Mouse (Mus musculus) heart, postnatal 0 days (tissue): Measurements from ENCODE around the gene Cinp.

Source experiments
- CTCF ChIP-seq: IDR thresholded peaks from 2 replicates; pipeline ENCODE4 v1.5.1; 2016; ENCODE audit warnings: antibody characterized with exemption, control low read depth, low read depth
- EP300 ChIP-seq: IDR thresholded peaks from 2 replicates; pipeline ENCODE4 v1.6.1; 2016; ENCODE audit warnings: antibody characterized with exemption, low read depth

GRCm38 (mm10) chr12:110836729-110837128 lies 52.2 kb downstream of the Cinp start:
- no peak for TF ChIP-seq CTCF
- no peak for TF ChIP-seq EP300
